Mouse (Mus musculus): Measurements from ENCODE around the gene Lamc1. TPM values are rescaled to one million over a fixed set of nuclear protein-coding genes. Genes with fewer than 3 reads are reported as not detected.

Gene Lamc1
- polyA plus RNA-seq, 1 experiment from 2014 or later, result 36.0 TPM

- no peaks in the 10 kb centered on the region; the same call in none of the 2 replicates for H3K4me1 ChIP-seq (ENCODE audit: control insufficient read depth, insufficient read depth, low read length)
- no peak overlapping the region for H3K4me2 ChIP-seq (ENCODE audit: low read depth, low read length)
- DNase-seq (ENCODE audit: low spot score), result peak; percentile 45
- no peak overlapping the region for H3K9ac ChIP-seq (replicated peaks; ENCODE audit: low read length)
- ATAC-seq (replicated peaks; ENCODE audit: insufficient number of reproducible peaks, low FRiP score, low TSS enrichment, low read depth), result no peak
- no peak overlapping the region for H3K4me3 ChIP-seq (ENCODE audit: low read depth, low read length)
- H3K9me3 ChIP-seq (replicated peaks; ENCODE audit: control insufficient read depth, low read length), result no peaks in the 10 kb centered on the region
- no peak overlapping the region for H3K27ac ChIP-seq (replicated peaks; ENCODE audit: low read depth, low read length)
- no peaks in the 10 kb centered on the region for H3K27me3 ChIP-seq (ENCODE audit: control insufficient read depth, insufficient read depth, low read length)
- WGBS, result 53% methylated on average over 4 of the region's 4 CpGs
- no peaks in the 10 kb centered on the region for H3K36me3 ChIP-seq (replicated peaks; ENCODE audit: control insufficient read depth, insufficient read depth, low read depth, low read length)
Observed at GRCm38 (mm10) chr1:153291416-153291815, 41.2 kb downstream of the Lamc1 start.

DNA sequence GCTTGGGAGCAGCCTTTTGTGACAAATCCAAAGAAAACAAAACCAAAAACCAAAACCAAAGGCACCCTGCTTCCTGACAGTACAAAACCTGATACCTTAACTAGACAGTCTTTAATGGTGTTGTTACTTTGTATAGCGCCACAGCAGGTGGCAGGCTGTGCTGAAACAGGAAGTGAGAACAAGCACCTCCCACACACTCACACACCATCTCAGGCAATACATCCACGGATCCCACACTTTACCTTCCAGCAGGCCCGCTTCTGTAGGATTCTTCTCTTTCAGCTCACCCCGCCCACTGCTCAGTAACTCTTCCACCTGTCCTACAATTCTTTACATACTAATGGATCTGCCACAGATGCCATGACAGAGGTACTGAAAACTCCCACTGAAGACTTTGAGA lies 44.6 kb downstream of the Lamc1 start:
- H3K36me3 ChIP-seq (replicated peaks; ENCODE audit: control insufficient read depth, insufficient read depth, low read depth, low read length), result no peaks in the 10 kb centered on the region
- no peak overlapping the region for H3K4me3 ChIP-seq (ENCODE audit: low read depth, low read length)
- no peaks in the 10 kb centered on the region; the same call in none of the 2 replicates for H3K4me1 ChIP-seq (ENCODE audit: control insufficient read depth, insufficient read depth, low read length)
- no peak overlapping the region for H3K4me2 ChIP-seq (ENCODE audit: low read depth, low read length)
- WGBS, result 89% methylated on average over 4 of the region's 4 CpGs
- DNase-seq (ENCODE audit: low spot score) (no peak), ATAC-seq (replicated peaks; ENCODE audit: insufficient number of reproducible peaks, low FRiP score, low TSS enrichment, low read depth) (no peak)
- no peaks in the 10 kb centered on the region for H3K27me3 ChIP-seq (ENCODE audit: control insufficient read depth, insufficient read depth, low read length)
- no peak overlapping the region for H3K9ac ChIP-seq (replicated peaks; ENCODE audit: low read length)
- no peaks in the 10 kb centered on the region for H3K9me3 ChIP-seq (replicated peaks; ENCODE audit: control insufficient read depth, low read length)
- no peak overlapping the region for H3K27ac ChIP-seq (replicated peaks; ENCODE audit: low read depth, low read length)

DNA sequence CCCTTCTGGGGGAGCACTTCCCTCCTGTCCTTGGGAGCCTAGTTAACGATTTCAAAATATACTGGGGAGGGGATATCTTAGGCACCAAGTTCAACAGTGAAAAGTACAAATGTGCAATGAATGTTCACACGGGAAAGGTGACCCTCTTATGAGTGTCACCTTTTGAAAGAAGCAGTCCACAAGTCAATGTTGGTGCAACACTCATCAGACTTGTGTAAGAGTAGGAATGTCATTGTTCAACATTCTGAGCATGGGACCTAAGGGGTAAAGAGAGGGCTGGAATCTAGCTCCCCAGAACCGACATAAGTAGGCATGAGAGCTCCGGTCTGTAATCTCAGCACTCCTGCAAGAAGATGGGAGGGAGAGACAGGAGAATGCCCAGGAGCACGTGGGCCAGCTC lies 45.1 kb downstream of the Lamc1 start:
- Histone ChIP-seq H3K27me3 (ENCODE audit: control insufficient read depth, insufficient read depth, low read length) (no peaks in the 10 kb centered on the region), H3K27ac (replicated peaks; ENCODE audit: low read depth, low read length) (no peak overlapping the region), H3K4me1 (ENCODE audit: control insufficient read depth, insufficient read depth, low read length) (no peaks in the 10 kb centered on the region; the same call in none of the 2 replicates), H3K36me3 (replicated peaks; ENCODE audit: control insufficient read depth, insufficient read depth, low read depth, low read length) (no peaks in the 10 kb centered on the region), H3K4me2 (ENCODE audit: low read depth, low read length) (no peak overlapping the region), H3K9me3 (replicated peaks; ENCODE audit: control insufficient read depth, low read length) (no peaks in the 10 kb centered on the region), H3K4me3 (ENCODE audit: low read depth, low read length) (no peak overlapping the region), H3K9ac (replicated peaks; ENCODE audit: low read length) (no peak overlapping the region)
- DNase-seq (ENCODE audit: low spot score) (no peak), ATAC-seq (replicated peaks; ENCODE audit: insufficient number of reproducible peaks, low FRiP score, low TSS enrichment, low read depth) (no peak)
- WGBS, result 80% methylated on average over 5 of the region's 5 CpGs

DNA sequence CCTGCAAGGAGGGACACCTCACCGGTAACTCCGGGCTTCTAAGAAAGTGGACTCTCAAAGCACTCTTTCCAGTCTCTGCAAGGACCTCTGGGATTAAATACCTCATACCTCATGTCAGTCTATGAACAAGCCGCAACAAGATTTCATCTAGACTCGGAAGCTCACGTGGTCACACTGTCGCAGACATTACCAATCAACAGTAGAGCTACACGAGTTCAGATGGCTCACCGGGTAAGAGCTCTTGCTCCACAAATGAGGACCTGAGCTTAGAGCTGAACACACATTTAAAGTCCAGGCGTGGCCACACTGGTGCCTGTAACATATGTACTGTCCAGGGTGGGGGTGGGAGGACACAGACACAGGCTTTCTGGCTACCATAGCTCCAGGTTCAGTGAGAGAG lies 46.4 kb downstream of the Lamc1 start:
- Histone ChIP-seq H3K9me3 (replicated peaks; ENCODE audit: control insufficient read depth, low read length) (no peaks in the 10 kb centered on the region), H3K36me3 (replicated peaks; ENCODE audit: control insufficient read depth, insufficient read depth, low read depth, low read length) (no peaks in the 10 kb centered on the region), H3K9ac (replicated peaks; ENCODE audit: low read length) (no peak overlapping the region), H3K27ac (replicated peaks; ENCODE audit: low read depth, low read length) (no peak overlapping the region), H3K27me3 (ENCODE audit: control insufficient read depth, insufficient read depth, low read length) (no peaks in the 10 kb centered on the region), H3K4me1 (ENCODE audit: control insufficient read depth, insufficient read depth, low read length) (no peaks in the 10 kb centered on the region), H3K4me2 (ENCODE audit: low read depth, low read length) (no peak overlapping the region), H3K4me3 (ENCODE audit: low read depth, low read length) (no peak overlapping the region)
- WGBS, result 86% methylated on average over 9 of the region's 9 CpGs
- peak; percentile 42 for DNase-seq (ENCODE audit: low spot score)
- ATAC-seq (replicated peaks; ENCODE audit: insufficient number of reproducible peaks, low FRiP score, low TSS enrichment, low read depth), result no peak; the same call in 1 of the 2 replicates

DNA sequence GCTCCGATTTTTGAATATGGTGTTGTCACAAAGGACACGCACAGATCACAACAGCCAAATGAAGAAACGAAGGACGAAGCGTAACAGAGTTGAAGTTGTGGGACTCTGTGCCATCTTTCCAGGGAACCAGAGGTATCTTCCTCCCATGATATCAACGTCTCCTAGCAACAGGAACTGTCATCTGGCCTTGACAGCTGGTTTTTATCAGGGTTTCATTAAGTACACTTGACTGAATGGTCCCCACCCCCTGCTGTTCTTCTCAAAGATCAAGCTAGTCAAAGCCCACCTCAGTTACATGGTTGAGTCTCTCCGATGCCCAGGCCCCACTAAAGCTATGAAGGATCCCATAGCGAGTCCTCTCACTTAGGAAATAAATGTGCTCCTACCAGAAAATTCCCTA lies 47.4 kb downstream of the Lamc1 start:
- Histone ChIP-seq H3K4me3 (ENCODE audit: low read depth, low read length) (no peak overlapping the region), H3K36me3 (replicated peaks; ENCODE audit: control insufficient read depth, insufficient read depth, low read depth, low read length) (no peaks in the 10 kb centered on the region), H3K4me2 (ENCODE audit: low read depth, low read length) (no peak overlapping the region), H3K9ac (replicated peaks; ENCODE audit: low read length) (no peak overlapping the region), H3K27me3 (ENCODE audit: control insufficient read depth, insufficient read depth, low read length) (no peaks in the 10 kb centered on the region), H3K4me1 (ENCODE audit: control insufficient read depth, insufficient read depth, low read length) (no peaks in the 10 kb centered on the region), H3K9me3 (replicated peaks; ENCODE audit: control insufficient read depth, low read length) (no peaks in the 10 kb centered on the region), H3K27ac (replicated peaks; ENCODE audit: low read depth, low read length) (no peak overlapping the region)
- DNase-seq (ENCODE audit: low spot score) (no peak), ATAC-seq (replicated peaks; ENCODE audit: insufficient number of reproducible peaks, low FRiP score, low TSS enrichment, low read depth) (no peak)
- 85% methylated on average over 8 of the region's 8 CpGs for WGBS

DNA sequence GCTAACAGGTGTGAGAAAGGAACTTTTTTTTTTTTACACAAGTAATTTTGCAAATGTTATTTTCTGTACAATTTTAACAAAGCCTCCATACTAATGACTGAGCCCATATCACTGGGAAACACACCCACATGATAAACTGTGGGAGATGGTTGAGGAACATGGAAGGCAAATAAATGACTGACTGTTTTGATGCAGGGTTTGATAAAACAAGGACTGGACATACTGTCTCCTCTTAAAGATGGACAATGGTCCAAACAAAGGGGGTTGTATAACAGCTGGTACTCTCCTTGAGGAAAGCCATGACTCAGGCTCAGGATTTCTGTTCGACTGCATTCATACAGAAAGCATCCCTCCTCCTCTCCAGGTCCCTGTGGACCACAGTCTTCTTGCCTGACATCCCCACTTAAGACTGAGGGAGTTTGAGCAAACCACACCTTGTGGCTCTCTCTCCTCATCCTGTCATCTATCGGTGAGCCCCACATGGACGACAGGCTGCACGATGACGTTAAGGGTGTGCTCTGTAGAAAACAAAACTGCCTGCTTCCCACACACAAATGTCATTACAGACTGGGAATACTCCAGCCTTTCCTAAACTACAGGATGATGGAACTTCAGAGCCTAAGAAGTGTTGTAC lies 50.1 kb downstream of the Lamc1 start:
- DNase-seq (ENCODE audit: low spot score) (no peak), ATAC-seq (replicated peaks; ENCODE audit: insufficient number of reproducible peaks, low FRiP score, low TSS enrichment, low read depth) (no peak)
- Histone ChIP-seq H3K27ac (replicated peaks; ENCODE audit: low read depth, low read length) (no peak overlapping the region), H3K9ac (replicated peaks; ENCODE audit: low read length) (no peak overlapping the region), H3K4me2 (ENCODE audit: low read depth, low read length) (no peak overlapping the region), H3K36me3 (replicated peaks; ENCODE audit: control insufficient read depth, insufficient read depth, low read depth, low read length) (no peaks in the 10 kb centered on the region), H3K4me3 (ENCODE audit: low read depth, low read length) (no peak overlapping the region), H3K4me1 (ENCODE audit: control insufficient read depth, insufficient read depth, low read length) (no peaks in the 10 kb centered on the region), H3K9me3 (replicated peaks; ENCODE audit: control insufficient read depth, low read length) (no peaks in the 10 kb centered on the region), H3K27me3 (ENCODE audit: control insufficient read depth, insufficient read depth, low read length) (no peaks in the 10 kb centered on the region)
- 79% methylated on average over 5 of the region's 5 CpGs for WGBS

DNA sequence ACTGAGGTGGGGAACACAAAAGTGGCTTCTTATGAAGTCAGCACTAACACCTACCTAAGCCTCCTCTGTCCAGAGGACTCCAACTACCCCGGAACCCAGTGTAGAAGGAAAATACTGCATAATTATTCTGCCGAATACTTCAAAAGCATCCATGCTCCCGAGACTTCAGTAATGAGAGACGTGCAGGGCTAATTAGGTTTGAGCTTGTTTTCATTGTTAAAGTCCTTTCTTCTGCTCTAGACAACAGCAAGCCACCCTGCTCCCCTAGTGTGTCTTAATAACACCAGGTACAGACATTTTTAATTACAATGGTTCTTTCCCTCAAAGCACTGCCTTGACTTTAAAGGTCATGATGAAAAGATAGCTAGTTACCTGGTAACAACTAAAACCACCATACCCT lies 51.1 kb downstream of the Lamc1 start:
- 25% methylated on average over 4 of the region's 4 CpGs for WGBS
- no peak for ATAC-seq (replicated peaks; ENCODE audit: insufficient number of reproducible peaks, low FRiP score, low TSS enrichment, low read depth)

DNA sequence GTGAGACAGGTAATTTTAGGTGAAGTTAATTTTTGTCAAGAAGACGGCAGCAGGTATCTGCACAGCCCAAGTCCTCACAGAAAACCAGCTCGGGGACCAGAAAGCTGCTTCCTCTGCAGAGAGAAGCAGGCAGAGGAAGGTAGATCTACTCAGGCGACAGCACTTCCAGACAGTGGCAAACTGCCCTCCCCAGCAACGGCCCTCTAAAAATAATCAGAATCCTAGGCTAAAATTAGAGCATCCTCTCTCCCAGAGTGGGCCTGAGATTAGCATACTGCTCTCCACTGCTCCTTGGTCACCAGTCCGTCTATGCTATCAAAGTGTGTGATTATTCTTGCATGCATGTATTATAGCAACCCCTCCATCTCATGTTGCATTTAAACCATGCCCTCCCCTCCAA lies 52.2 kb downstream of the Lamc1 start:
- Histone ChIP-seq H3K9ac (replicated peaks; ENCODE audit: low read length) (no peak overlapping the region), H3K27ac (replicated peaks; ENCODE audit: low read depth, low read length) (no peak overlapping the region), H3K36me3 (replicated peaks; ENCODE audit: control insufficient read depth, insufficient read depth, low read depth, low read length) (no peaks in the 10 kb centered on the region), H3K4me3 (ENCODE audit: low read depth, low read length) (no peak overlapping the region), H3K9me3 (replicated peaks; ENCODE audit: control insufficient read depth, low read length) (no peaks in the 10 kb centered on the region), H3K4me2 (ENCODE audit: low read depth, low read length) (no peak overlapping the region), H3K27me3 (ENCODE audit: control insufficient read depth, insufficient read depth, low read length) (no peaks in the 10 kb centered on the region), H3K4me1 (ENCODE audit: control insufficient read depth, insufficient read depth, low read length) (no peaks in the 10 kb centered on the region)
- DNase-seq (ENCODE audit: low spot score) (no peak), ATAC-seq (replicated peaks; ENCODE audit: insufficient number of reproducible peaks, low FRiP score, low TSS enrichment, low read depth) (no peak)
- 62% methylated on average over 5 of the region's 5 CpGs for WGBS

More for the DNA sequence above, 51.1 kb downstream of the Lamc1 start:
- H3K4me3 ChIP-seq (ENCODE audit: low read depth, low read length), result no peak overlapping the region
- no peaks in the 10 kb centered on the region for H3K27me3 ChIP-seq (ENCODE audit: control insufficient read depth, insufficient read depth, low read length)
- H3K36me3 ChIP-seq (replicated peaks; ENCODE audit: control insufficient read depth, insufficient read depth, low read depth, low read length), result no peaks in the 10 kb centered on the region
- H3K9me3 ChIP-seq (replicated peaks; ENCODE audit: control insufficient read depth, low read length), result no peaks in the 10 kb centered on the region
- no peak overlapping the region for H3K27ac ChIP-seq (replicated peaks; ENCODE audit: low read depth, low read length)
- DNase-seq (ENCODE audit: low spot score), result no peak
- no peaks in the 10 kb centered on the region for H3K4me1 ChIP-seq (ENCODE audit: control insufficient read depth, insufficient read depth, low read length)
- H3K4me2 ChIP-seq (ENCODE audit: low read depth, low read length), result no peak overlapping the region
- no peak overlapping the region for H3K9ac ChIP-seq (replicated peaks; ENCODE audit: low read length)
